Mouse (Mus musculus): ENCODE data around the gene Myo18a. TPM values are rescaled to one million over a fixed set of nuclear protein-coding genes. Genes with fewer than 3 reads are reported as not detected.

Gene Myo18a
- polyA plus RNA-seq, 1 experiment from 2014 or later: 96.7 TPM

DNA sequence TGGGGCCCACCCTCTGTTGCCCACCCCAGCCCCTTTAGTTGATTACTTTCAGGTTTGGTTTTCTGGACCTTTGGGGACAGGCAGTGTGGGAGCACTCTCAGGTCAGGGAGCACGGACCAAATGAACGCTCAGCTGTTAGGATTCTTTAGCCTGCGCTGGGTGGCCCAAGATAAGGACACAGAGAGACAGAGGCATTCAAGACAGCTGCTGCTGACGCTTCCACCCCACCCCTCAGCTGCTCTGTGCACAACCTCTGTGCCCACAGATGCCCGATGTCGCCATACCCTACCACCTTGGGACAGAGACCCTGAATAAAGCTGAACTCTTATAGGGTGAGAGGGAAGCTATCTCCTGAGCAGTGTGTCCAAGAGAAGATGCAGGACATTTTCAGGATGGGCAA lies 47.0 kb downstream of the Myo18a start:
- H3K9me3 ChIP-seq (replicated peaks; ENCODE audit: control insufficient read depth, low read length): no peaks in the 10 kb centered on the region
- 0 out of 2 replicates have a peak, but pooled peaks cover 2% of the 10 kb centered on the region for H3K36me3 ChIP-seq (ENCODE audit: control insufficient read depth, insufficient read depth, low read length)
- no peak overlapping the region for H3K27ac ChIP-seq (ENCODE audit: low read depth, low read length)
- no peak overlapping the region for H3K9ac ChIP-seq (ENCODE audit: low read depth, low read length)
- WGBS (ENCODE audit: insufficient replicate concordance): 54% methylated on average over 6 of the region's 6 CpGs
- ATAC-seq (replicated peaks; ENCODE audit: insufficient number of reproducible peaks, low FRiP score, low TSS enrichment): no peak
- no peaks in the 10 kb centered on the region for H3K27me3 ChIP-seq (ENCODE audit: control insufficient read depth, insufficient read depth, low read length)
- no peak overlapping the region for H3K4me3 ChIP-seq (ENCODE audit: low read depth, low read length)
- no peak overlapping the region for H3K4me2 ChIP-seq
- peaks cover 38% of the 10 kb centered on the region for H3K4me1 ChIP-seq (ENCODE audit: control insufficient read depth, insufficient read depth, low read length)

DNA sequence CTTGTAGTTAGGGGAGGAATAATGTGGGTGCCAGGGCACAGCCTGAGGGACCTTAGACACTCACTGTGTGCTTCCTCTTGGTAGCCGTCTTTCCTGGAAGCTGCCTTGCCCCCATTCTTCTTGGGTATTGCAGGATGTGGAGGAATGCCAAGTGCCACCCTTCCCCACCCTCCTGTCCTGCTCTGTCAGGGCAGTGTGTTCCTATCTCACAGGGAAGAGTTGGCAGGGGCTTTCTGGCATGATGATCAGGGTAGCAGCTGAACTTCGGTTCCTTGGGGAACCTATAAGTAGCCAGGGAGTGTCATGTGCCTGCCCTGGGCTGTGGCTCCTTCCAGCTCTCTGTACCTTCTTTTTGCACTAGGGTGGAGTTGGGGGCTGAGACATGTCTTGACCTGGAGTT lies 50.9 kb downstream of the Myo18a start:
- 78% methylated on average over 2 of the region's 2 CpGs for WGBS (ENCODE audit: insufficient replicate concordance)
- peaks cover 17% of the 10 kb centered on the region for H3K36me3 ChIP-seq (ENCODE audit: control insufficient read depth, insufficient read depth, low read length)
- H3K4me2 ChIP-seq: no peak overlapping the region
- no peak for ATAC-seq (replicated peaks; ENCODE audit: insufficient number of reproducible peaks, low FRiP score, low TSS enrichment)
- H3K4me1 ChIP-seq (ENCODE audit: control insufficient read depth, insufficient read depth, low read length): 0 out of 2 replicates have a peak, but pooled peaks cover 22% of the 10 kb centered on the region
- no peak overlapping the region for H3K27ac ChIP-seq (ENCODE audit: low read depth, low read length)
- no peak overlapping the region for H3K9ac ChIP-seq (ENCODE audit: low read depth, low read length)
- no peak overlapping the region for H3K4me3 ChIP-seq (ENCODE audit: low read depth, low read length)
- H3K27me3 ChIP-seq (ENCODE audit: control insufficient read depth, insufficient read depth, low read length): no peaks in the 10 kb centered on the region
- H3K9me3 ChIP-seq (replicated peaks; ENCODE audit: control insufficient read depth, low read length): no peaks in the 10 kb centered on the region

DNA sequence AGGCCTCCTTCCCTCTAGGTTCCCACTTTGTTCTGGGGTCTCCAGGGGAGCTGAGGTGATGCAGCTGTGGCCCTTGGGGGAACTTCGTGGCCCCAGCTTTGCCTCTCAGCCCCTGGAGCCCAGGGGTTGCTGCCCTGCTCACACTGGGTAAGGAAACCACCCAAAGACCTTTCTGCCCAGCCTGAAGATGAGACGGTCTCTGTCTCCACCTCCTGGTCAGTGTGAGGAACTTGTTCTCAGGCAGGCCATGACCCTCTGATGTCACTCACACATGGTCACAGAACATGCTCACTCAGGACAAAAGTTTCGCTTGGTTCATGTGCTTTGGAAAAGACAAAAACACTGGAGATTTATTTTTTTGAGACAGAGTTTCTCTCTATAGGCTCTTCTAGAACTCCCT lies 53.0 kb downstream of the Myo18a start:
- no peak for ATAC-seq (replicated peaks; ENCODE audit: insufficient number of reproducible peaks, low FRiP score, low TSS enrichment)
- WGBS (ENCODE audit: insufficient replicate concordance): 24% methylated on average over 3 of the region's 3 CpGs
- peak overlapping the region; percentile 32; the same call in 1 of the 2 replicates for H3K27ac ChIP-seq (ENCODE audit: low read depth, low read length)

DNA sequence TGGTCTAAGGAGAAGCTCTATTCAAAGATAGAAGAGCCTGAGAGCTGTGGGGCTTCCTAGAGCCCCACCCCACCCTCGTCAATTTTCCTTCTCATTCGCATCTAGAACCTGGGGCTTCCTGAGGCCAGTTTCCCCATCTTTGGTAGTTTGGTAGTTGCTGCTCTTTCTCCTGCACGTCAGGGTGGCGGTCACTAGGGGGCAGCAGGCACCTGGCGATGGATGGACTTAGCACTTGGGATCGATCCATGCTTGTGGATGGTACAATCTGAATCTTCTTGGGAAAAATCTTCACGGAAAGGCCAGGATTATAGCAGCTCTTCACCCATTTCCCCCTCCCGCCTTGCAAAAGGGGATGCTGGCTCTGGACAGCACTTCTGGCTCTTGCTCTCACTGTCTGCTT lies 58.6 kb downstream of the Myo18a start:
- Histone ChIP-seq H3K27me3 (ENCODE audit: control insufficient read depth, insufficient read depth, low read length) (no peaks in the 10 kb centered on the region), H3K27ac (ENCODE audit: low read depth, low read length) (no peak overlapping the region), H3K36me3 (ENCODE audit: control insufficient read depth, insufficient read depth, low read length) (peaks cover 35% of the 10 kb centered on the region), H3K4me3 (ENCODE audit: low read depth, low read length) (no peak overlapping the region), H3K4me1 (ENCODE audit: control insufficient read depth, insufficient read depth, low read length) (peaks cover 11% of the 10 kb centered on the region), H3K4me2 (no peak overlapping the region), H3K9ac (ENCODE audit: low read depth, low read length) (no peak overlapping the region; the same call in 1 of the 2 replicates), H3K9me3 (replicated peaks; ENCODE audit: control insufficient read depth, low read length) (no peaks in the 10 kb centered on the region)
- 20% methylated on average over 8 of the region's 8 CpGs for WGBS (ENCODE audit: insufficient replicate concordance)
- ATAC-seq (replicated peaks; ENCODE audit: insufficient number of reproducible peaks, low FRiP score, low TSS enrichment): no peak

More for the DNA sequence above, 53.0 kb downstream of the Myo18a start:
- H3K4me1 ChIP-seq (ENCODE audit: control insufficient read depth, insufficient read depth, low read length): 0 out of 2 replicates have a peak, but pooled peaks cover 15% of the 10 kb centered on the region
- H3K9me3 ChIP-seq (replicated peaks; ENCODE audit: control insufficient read depth, low read length): no peaks in the 10 kb centered on the region
- H3K4me3 ChIP-seq (ENCODE audit: low read depth, low read length): no peak overlapping the region
- H3K4me2 ChIP-seq: no peak overlapping the region
- H3K9ac ChIP-seq (ENCODE audit: low read depth, low read length): no peak overlapping the region
- peaks cover 19% of the 10 kb centered on the region for H3K36me3 ChIP-seq (ENCODE audit: control insufficient read depth, insufficient read depth, low read length)
- no peaks in the 10 kb centered on the region for H3K27me3 ChIP-seq (ENCODE audit: control insufficient read depth, insufficient read depth, low read length)

DNA sequence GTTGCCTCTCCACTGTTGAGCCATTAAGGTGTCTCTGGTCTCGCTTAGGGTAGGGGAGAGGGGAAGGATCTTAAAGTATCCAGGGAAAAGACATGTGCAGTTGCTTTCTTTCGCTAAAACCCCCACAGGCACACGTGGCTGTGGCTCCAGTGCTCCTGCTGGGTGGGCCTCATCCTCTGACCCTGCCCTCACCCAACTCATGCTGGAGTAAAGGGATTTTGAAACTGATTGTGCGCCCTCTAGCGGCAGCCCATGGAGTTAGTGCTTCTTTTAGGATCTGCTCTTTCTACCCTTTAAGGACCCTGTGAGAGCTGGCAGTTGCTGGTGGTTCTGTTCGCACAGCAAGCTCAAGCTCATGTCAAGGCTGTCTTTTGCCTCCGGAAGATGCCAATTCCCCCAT lies 59.7 kb downstream of the Myo18a start:
- Histone ChIP-seq H3K9me3 (replicated peaks; ENCODE audit: control insufficient read depth, low read length) (no peaks in the 10 kb centered on the region), H3K27ac (ENCODE audit: low read depth, low read length) (no peak overlapping the region), H3K9ac (ENCODE audit: low read depth, low read length) (no peak overlapping the region), H3K4me1 (ENCODE audit: control insufficient read depth, insufficient read depth, low read length) (peaks cover 11% of the 10 kb centered on the region), H3K4me3 (ENCODE audit: low read depth, low read length) (no peak overlapping the region), H3K4me2 (no peak overlapping the region), H3K36me3 (ENCODE audit: control insufficient read depth, insufficient read depth, low read length) (peaks cover 40% of the 10 kb centered on the region), H3K27me3 (ENCODE audit: control insufficient read depth, insufficient read depth, low read length) (no peaks in the 10 kb centered on the region)
- no peak for ATAC-seq (replicated peaks; ENCODE audit: insufficient number of reproducible peaks, low FRiP score, low TSS enrichment)
- 22% methylated on average over 7 of the region's 7 CpGs for WGBS (ENCODE audit: insufficient replicate concordance)

DNA sequence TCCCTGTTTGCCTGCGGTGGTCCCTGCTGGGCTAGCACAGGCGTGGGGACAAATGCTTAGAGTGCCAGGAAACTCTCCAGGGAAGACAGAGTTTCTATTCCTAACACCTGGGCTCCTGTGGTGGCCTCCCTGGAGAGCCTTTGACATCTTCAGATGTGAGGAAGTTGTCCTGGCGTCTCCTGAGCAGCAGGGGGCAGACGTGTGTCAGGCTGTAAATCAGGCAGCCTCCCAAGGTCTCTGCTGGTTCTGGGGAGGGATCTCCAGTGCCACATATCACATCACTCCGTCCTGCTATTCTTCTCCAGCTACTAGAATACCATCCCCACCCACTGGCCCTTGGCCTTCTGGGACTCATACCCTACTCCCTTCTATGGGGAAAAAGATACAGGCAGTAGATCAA lies 62.8 kb downstream of the Myo18a start:
- H3K4me3 ChIP-seq (ENCODE audit: low read depth, low read length): no peak overlapping the region
- no peak overlapping the region for H3K27ac ChIP-seq (ENCODE audit: low read depth, low read length)
- H3K4me2 ChIP-seq: no peak overlapping the region
- H3K27me3 ChIP-seq (ENCODE audit: control insufficient read depth, insufficient read depth, low read length): no peaks in the 10 kb centered on the region
- WGBS (ENCODE audit: insufficient replicate concordance): 4% methylated on average over 5 of the region's 5 CpGs
- peaks cover 11% of the 10 kb centered on the region for H3K4me1 ChIP-seq (ENCODE audit: control insufficient read depth, insufficient read depth, low read length)
- peaks cover 44% of the 10 kb centered on the region for H3K36me3 ChIP-seq (ENCODE audit: control insufficient read depth, insufficient read depth, low read length)
- H3K9me3 ChIP-seq (replicated peaks; ENCODE audit: control insufficient read depth, low read length): no peaks in the 10 kb centered on the region
- no peak for ATAC-seq (replicated peaks; ENCODE audit: insufficient number of reproducible peaks, low FRiP score, low TSS enrichment)
- H3K9ac ChIP-seq (ENCODE audit: low read depth, low read length): no peak overlapping the region

DNA sequence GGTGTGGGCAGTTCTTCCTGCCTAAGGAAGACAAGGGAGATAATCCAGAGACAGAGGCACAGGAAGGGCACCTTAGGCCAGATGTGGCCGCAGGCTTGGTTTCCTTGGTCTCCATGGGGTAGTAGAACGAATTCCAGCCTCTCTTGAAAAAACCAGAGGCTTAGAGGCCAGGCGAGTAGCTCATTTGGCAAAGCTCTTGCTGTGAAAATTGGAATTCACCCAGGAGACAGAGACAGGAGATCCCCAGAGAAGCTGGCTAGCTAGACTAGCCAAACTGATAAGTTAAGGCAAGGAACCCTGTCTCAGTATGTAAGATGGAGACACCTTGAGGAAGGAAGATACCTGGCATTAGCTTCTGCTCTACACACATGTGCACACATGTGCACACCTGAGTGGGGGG lies 63.3 kb downstream of the Myo18a start:
- Histone ChIP-seq H3K4me1 (ENCODE audit: control insufficient read depth, insufficient read depth, low read length) (peaks cover 11% of the 10 kb centered on the region), H3K27ac (ENCODE audit: low read depth, low read length) (no peak overlapping the region), H3K27me3 (ENCODE audit: control insufficient read depth, insufficient read depth, low read length) (no peaks in the 10 kb centered on the region), H3K4me2 (no peak overlapping the region), H3K4me3 (ENCODE audit: low read depth, low read length) (no peak overlapping the region), H3K9ac (ENCODE audit: low read depth, low read length) (no peak overlapping the region), H3K36me3 (ENCODE audit: control insufficient read depth, insufficient read depth, low read length) (peaks cover 43% of the 10 kb centered on the region), H3K9me3 (replicated peaks; ENCODE audit: control insufficient read depth, low read length) (no peaks in the 10 kb centered on the region)
- 46% methylated on average over 3 of the region's 3 CpGs for WGBS (ENCODE audit: insufficient replicate concordance)
- no peak for ATAC-seq (replicated peaks; ENCODE audit: insufficient number of reproducible peaks, low FRiP score, low TSS enrichment)

DNA sequence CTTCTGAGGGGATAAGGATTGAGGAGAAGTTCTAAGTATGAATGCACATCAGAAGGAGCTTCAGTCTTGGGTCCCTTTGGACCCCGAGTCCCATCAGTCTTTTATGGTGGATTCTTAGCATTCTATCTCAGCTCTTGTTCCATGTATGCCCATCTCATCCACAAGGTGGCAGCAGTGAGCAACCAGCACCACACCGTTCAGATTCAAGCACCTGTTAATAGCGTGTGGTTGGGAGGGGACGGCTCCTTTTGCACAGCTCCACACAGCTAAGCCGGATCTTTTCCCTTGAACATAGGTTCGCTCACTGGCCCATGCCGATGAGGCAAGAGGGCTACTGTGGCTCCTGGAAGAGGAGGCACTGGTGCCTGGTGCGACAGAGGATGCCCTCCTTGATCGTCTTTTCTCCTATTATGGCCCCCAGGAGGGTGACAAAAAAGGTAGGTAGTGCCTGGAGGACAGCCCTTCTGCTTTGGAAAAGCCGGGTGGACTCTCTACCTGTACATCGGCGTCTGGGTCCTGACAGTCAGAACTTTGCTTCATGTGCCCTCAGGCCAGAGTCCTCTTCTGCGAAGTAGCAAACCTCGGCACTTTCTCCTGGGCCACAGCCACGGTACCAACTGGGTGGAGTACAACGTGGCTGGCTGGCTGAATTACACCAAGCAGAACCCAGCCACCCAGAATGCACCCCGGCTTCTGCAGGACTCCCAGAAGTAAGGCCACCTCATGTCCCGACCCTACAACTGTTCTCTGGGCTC lies 64.4 kb downstream of the Myo18a start:
- no peaks in the 10 kb centered on the region for H3K27me3 ChIP-seq (ENCODE audit: control insufficient read depth, insufficient read depth, low read length)
- H3K4me3 ChIP-seq (ENCODE audit: low read depth, low read length): no peak overlapping the region
- ATAC-seq (replicated peaks; ENCODE audit: insufficient number of reproducible peaks, low FRiP score, low TSS enrichment): no peak
- no peak overlapping the region for H3K4me2 ChIP-seq
- no peaks in the 10 kb centered on the region for H3K9me3 ChIP-seq (replicated peaks; ENCODE audit: control insufficient read depth, low read length)
- peaks cover 43% of the 10 kb centered on the region for H3K36me3 ChIP-seq (ENCODE audit: control insufficient read depth, insufficient read depth, low read length)
- no peak overlapping the region for H3K9ac ChIP-seq (ENCODE audit: low read depth, low read length)
- H3K27ac ChIP-seq (ENCODE audit: low read depth, low read length): no peak overlapping the region
- 58% methylated on average over 18 of the region's 18 CpGs for WGBS (ENCODE audit: insufficient replicate concordance)
- peaks cover 10% of the 10 kb centered on the region for H3K4me1 ChIP-seq (ENCODE audit: control insufficient read depth, insufficient read depth, low read length)

DNA sequence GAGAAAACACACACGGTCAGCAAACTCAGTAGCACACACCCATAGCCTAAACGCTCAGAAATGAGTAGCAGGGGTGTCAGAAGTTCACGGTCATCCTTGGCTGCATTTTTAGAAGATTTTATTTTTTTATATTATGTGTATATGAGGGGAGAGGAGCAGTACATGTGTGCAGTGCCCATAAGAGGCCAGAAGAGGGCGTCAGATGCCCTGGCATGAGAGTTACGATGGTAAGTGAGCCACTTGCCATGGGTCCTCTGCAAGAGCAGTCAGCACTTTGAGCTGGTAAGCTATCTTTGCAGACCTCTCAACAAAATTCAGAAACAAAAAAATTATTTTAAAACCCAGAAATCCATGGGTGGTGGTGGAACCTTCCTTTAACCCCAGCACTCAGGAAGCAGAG lies 65.1 kb downstream of the Myo18a start:
- no peak overlapping the region for H3K4me2 ChIP-seq
- H3K36me3 ChIP-seq (ENCODE audit: control insufficient read depth, insufficient read depth, low read length): peaks cover 48% of the 10 kb centered on the region
- H3K27ac ChIP-seq (ENCODE audit: low read depth, low read length): no peak overlapping the region
- H3K9me3 ChIP-seq (replicated peaks; ENCODE audit: control insufficient read depth, low read length): no peaks in the 10 kb centered on the region
- H3K4me1 ChIP-seq (ENCODE audit: control insufficient read depth, insufficient read depth, low read length): peaks cover 6% of the 10 kb centered on the region; the same call in 1 of the 2 replicates
- no peaks in the 10 kb centered on the region for H3K27me3 ChIP-seq (ENCODE audit: control insufficient read depth, insufficient read depth, low read length)
- H3K9ac ChIP-seq (ENCODE audit: low read depth, low read length): no peak overlapping the region
- 82% methylated on average over 5 of the region's 5 CpGs for WGBS (ENCODE audit: insufficient replicate concordance)
- no peak for ATAC-seq (replicated peaks; ENCODE audit: insufficient number of reproducible peaks, low FRiP score, low TSS enrichment)
- H3K4me3 ChIP-seq (ENCODE audit: low read depth, low read length): no peak overlapping the region

Data from heart, embryonic 11.5 days (tissue).